Mouse (Mus musculus) heart, postnatal 25 days (tissue): ENCODE measurements at regions not wholly inside any gene's neighbourhood (a gene's known extent, or its start where the extent isn't known, plus 50 kb on each side); places are given as distances from the start of the nearest gene placed in this dataset.

Experiments used
- DNase-seq: peaks from one replicate; pipeline ENCODE4 v3.0.0; 2022; ENCODE audit warnings: low spot score
- intact Hi-C: fragments of 180-260 bp; cut with DNase I; formaldehyde crosslinking; loops from one replicate; pipeline ENCODE4 v1.15.1; 2025

DNA sequence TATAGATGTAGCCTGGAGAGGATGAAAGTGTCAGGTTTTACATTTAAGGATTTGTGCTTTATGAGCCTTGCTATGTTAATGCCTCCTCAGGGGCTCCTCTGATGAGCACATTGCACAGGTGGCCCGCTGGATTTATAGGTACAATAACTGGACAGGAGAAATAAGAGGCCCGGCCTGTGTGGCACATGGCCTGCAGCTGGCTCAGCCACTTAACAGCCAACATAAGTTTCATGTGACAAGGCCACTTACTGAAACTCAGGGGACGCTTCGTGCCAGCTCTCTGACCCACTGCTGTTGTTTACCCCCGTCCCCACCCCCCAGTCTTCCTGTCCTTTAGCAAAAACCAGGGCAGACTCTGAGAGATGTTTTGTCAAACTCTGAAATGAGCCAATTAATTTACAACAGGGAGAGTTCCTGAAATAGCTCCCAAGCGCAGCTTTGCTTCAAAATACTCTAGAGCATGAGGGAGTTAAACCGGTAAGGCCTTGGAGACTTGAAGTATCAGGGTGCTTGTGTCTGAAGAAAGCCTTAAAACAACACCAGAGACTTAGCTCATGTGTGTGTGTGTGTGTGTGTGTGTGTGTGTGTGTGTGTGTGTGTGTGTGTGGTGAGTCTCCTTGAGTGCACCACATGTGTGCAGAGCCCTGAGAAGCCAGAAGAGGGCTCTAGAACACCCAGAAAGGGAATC lies 285.2 kb upstream of the Fam241a start:
- intact Hi-C loops, result no loop called here
- no peak for DNase-seq

GRCm38 (mm10) chr3:128149216-128149615 lies 253.1 kb upstream of the Fam241a start:
- intact Hi-C loops, result no loop called here

DNA sequence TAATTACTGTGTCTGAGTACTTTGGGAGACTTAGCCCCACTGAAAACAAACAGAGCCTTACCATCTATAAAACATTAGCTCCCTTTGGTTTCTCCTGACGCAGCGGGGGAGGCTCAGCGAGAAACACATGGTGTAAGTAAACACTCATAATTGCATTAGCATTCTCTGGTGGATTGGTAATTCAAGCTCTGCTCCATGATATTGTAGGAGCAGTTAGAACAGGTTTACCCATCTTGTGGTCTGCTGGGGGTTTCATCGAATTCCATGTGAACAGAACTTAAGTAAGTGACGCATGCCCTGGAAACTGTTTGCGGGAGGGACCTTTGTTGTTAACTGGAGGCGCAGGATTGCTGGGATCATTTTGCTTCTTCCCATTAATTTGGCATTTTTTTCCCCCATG lies 249.2 kb upstream of the Fam241a start:
- DNase-seq, result no peak
- intact Hi-C loops, result no loop called here

More at GRCm38 (mm10) chr3:128149216-128149615, 253.1 kb upstream of the Fam241a start:
- DNase-seq, result no peak

DNA sequence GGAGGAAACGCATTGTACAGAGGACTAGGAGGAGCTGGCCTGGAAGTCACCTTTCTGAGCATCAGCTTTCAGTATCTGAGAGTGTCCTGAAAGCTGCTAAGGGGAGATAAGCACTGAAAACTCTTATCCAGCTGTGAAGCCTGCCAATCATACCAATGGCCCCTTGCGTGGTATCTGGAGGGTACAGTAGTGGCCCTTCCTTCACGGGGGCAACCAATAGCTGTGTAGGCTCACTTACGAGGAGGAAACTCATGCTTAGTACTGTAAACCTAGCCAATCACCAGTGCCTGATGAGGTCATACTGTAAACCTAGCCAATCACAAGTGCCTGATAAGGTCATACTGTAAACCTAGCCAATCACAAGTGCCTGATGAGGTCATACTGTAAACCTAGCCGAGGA lies 231.7 kb upstream of the Fam241a start:
- intact Hi-C loops, result no loop called here
- DNase-seq, result no peak

- intact Hi-C loops, result no loop called here
Measured at GRCm38 (mm10) chr3:128126664-128127063, 230.5 kb upstream of the Fam241a start.

DNA sequence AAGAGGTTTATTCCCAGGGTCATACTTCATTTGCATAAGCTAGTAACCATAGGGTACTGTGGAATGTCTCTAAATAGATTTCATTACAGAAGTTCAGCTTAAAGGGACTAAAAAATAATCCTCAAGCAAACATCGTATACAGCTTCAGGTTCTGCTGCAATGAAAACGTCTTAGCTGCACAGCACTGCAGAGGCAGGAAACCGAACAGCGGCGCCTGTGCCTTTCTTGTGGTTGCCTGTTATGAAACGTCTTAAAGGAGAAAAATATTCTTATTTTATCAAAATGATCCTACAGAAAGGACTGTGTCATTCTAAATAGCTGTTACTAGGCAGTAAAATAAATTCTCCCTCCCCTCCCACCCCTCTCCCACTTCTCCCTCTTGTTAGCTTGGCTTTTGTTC lies 226.0 kb upstream of the Fam241a start:
- no peak for DNase-seq

More at GRCm38 (mm10) chr3:128126664-128127063, 230.5 kb upstream of the Fam241a start:
- DNase-seq, result no peak

GRCm38 (mm10) chr3:128120647-128121440 lies 224.7 kb upstream of the Fam241a start:
- DNase-seq, result no peak
- intact Hi-C loops, result no loop called here

More for the DNA sequence above, 226.0 kb upstream of the Fam241a start:
- intact Hi-C loops, result no loop called here

DNA sequence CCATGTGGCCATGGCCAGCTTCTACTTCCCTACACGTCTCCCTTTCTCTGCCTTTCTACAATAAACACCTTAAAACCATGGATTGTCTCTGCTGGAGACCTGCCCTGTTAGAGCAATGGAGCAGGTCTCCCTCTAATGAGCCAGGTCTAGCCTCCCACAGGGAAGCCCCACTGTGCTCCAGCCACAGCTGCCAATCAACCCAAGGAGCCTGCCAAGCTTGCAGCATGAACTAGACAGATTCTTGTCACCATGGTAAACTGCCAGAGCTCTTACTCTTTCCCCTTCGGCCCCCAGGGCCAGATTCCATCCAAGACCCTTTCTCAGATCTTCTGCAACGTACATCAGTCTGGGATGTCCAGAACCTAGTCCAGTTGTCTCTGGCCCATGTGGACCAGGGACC lies 217.1 kb upstream of the Fam241a start:
- DNase-seq, result no peak
- intact Hi-C loops, result no loop called here

DNA sequence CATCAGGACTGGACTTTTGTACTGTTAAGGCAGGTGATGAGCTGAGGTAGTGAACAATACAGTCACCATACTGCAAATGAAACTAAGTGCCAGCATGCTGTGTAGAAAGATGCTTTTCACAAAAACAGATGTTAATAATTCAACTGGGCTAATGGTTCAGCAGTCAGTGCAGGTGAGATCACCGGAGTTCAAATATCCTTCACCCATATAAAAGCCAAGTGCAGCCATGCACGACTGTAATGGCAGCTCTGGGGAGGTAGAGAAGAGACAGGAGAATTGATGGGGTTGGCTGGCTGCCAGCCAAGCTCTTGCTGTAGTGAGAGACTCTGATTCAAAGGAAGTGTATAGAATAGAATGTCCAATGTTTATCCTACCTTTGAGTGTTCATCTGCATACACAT lies 214.3 kb upstream of the Fam241a start:
- no peak for DNase-seq
- intact Hi-C loops, result no loop called here

GRCm38 (mm10) chr3:128104516-128104915 lies 208.4 kb upstream of the Fam241a start:
- DNase-seq, result no peak

DNA sequence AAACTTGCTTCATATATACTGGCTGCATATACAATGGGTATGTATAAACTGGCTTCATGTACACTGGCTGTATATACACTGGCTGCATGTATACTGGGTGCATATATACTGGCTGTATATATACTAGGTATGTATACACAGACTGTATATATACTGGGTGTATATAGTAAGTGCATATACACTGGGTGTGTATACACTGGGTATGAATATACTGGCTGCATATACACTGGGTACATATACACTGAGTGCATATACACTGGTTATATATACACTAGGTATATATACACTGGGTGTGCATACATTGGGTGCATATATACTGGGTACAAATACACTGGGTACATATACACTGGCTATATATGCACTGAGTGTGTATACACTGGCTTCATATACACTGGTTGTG lies 196.9 kb upstream of the Fam241a start:
- no peak for DNase-seq
- intact Hi-C loops, result no loop called here

More at GRCm38 (mm10) chr3:128104516-128104915, 208.4 kb upstream of the Fam241a start:
- intact Hi-C loops, result no loop called here

DNA sequence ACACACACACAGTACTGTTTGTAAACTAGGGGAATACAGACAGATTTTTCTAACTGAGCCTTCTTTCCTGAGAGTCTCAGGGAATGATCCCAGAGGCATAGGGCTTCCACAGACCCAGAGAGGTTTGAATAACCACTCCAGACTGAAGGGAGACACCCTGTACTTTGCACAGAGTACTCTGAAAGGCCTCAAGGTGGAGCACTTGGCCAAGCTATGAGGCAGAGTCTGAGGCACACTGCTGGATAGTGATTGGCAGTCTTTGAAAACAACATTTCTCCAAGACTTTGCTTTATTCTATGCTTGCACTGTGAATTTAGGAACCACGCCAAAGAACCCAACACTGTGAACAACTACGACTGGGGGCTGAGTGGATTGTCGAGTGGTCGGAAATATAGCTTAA lies 192.1 kb upstream of the Fam241a start:
- intact Hi-C loops, result loop anchor here (5.0 kb wide), 1 partner anchor 249 kb away; no protein-coding TSS in a partner anchor
- no peak for DNase-seq

DNA sequence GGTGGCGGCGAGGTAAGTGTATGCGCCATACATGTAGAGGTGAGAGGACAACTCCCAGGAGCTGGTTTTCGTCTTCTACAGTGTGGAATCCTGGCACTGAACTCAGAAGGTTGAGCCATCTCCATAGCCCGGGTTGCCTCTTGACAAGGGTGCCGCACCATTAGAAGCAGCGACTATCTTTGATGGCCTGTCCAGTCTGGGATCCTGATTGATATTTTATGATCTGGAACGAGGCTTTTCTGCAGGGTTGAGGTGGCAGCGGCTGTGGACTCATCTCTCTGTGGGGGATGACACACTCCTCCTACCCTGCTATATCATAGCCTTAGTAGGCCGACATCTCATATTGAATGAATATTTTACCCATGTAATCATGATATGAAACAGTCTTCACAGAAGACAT lies 191.0 kb upstream of the Fam241a start:
- no peak for DNase-seq
- intact Hi-C loops, result loop anchor here (5.0 kb wide), 1 partner anchor 250 kb away; no protein-coding TSS in a partner anchor

DNA sequence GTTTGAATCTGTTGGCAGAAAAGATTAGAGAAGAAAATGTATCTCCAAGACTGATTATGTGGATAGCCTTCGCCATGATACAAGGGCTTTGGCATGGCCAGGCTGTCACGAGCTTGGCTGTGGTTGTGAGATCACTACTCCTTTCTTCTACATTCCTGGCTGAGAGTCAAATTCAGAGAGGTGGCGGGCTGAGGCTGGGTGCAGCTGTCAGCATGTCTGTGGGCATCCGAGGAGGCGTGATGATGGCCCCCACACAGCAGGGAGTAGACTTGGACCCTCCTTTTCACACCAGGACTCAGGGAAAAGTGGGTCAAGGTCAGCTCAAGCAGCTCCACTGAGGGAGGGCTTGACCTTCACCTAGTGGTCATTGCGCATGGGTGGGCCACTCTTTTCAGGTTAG lies 186.3 kb upstream of the Fam241a start:
- intact Hi-C loops, result no loop called here
- no peak for DNase-seq

GRCm38 (mm10) chr3:128081430-128081829 lies 185.3 kb upstream of the Fam241a start:
- DNase-seq, result no peak
- intact Hi-C loops, result no loop called here

- intact Hi-C loops, result no loop called here
- DNase-seq, result no peak
Measured at GRCm38 (mm10) chr3:128067861-128068260, 171.7 kb upstream of the Fam241a start.

GRCm38 (mm10) chr3:128054031-128054430 lies 157.9 kb upstream of the Fam241a start:
- DNase-seq, result no peak
- intact Hi-C loops, result no loop called here

- intact Hi-C loops, result no loop called here
- no peak for DNase-seq
Measured at GRCm38 (mm10) chr3:128043709-128044108, 147.6 kb upstream of the Fam241a start.

GRCm38 (mm10) chr3:128040407-128041115 lies 144.4 kb upstream of the Fam241a start:
- intact Hi-C loops, result no loop called here
- no peak for DNase-seq

GRCm38 (mm10) chr3:128039185-128039584 lies 143.1 kb upstream of the Fam241a start:
- intact Hi-C loops, result no loop called here

GRCm38 (mm10) chr3:128036538-128036937 lies 140.4 kb upstream of the Fam241a start:
- no peak for DNase-seq
- intact Hi-C loops, result no loop called here

More at GRCm38 (mm10) chr3:128039185-128039584, 143.1 kb upstream of the Fam241a start:
- DNase-seq, result no peak
